Mouse (Mus musculus): ENCODE data around the gene Snrpb2. TPM values are rescaled to one million over a fixed set of nuclear protein-coding genes. Genes with fewer than 3 reads are reported as not detected.

Gene Snrpb2
- total and polyA plus RNA-seq, 3 experiments: 31.0 to 201 (median 116) TPM

DNA sequence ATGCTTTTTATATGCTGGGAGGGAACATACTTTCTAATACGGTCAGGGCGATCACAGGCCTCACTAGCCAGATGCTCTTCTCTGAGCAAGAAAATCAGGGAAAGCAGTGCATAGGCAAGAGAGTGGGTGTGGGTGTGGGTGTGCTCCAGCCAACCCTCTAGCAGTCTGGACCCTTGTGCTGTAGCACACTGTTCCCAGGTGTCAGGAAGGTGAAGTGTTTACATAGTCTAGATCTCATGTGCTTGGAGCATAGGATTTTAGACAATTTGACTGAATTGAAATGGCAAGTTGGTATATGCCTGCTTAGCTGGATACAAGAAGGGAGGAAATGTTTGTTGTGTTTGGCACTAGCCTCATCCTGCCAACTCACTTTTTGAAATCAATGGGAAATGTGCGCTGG, 3.1 kb downstream of the Snrpb2 start:
- no peaks in the 10 kb centered on the region for H3K27me3 ChIP-seq (replicated peaks)
- TF ChIP-seq BHLHE40 (IDR thresholded peaks at IDR 0.05; ENCODE audit: low read depth, low read length) (no peak), ETS1 (conservative IDR thresholded peaks at IDR 0.05; ENCODE audit: low read depth, low read length) (no peak), TCF12 (IDR thresholded peaks at IDR 0.05; ENCODE audit: low read depth, low read length) (no peak), MAFK (IDR thresholded peaks at IDR 0.05; ENCODE audit: insufficient replicate concordance, low read length) (no peak), ZC3H11A (IDR thresholded peaks at IDR 0.05; ENCODE audit: low read depth, low read length) (no peak), NELFE (IDR thresholded peaks at IDR 0.05; ENCODE audit: low read depth, low read length) (no peak), MXI1 (IDR thresholded peaks at IDR 0.05; ENCODE audit: low read depth, low read length) (no peak), KAT2A (IDR thresholded peaks at IDR 0.05; ENCODE audit: insufficient replicate concordance, low read length) (no peak), MEF2A (IDR thresholded peaks at IDR 0.05; ENCODE audit: borderline replicate concordance, low read depth, low read length) (no peak), MAX (IDR thresholded peaks at IDR 0.05; ENCODE audit: low read length) (no peak), PAX5 (IDR thresholded peaks at IDR 0.05; ENCODE audit: low read length) (no peak)
- no peak overlapping the region for H3K9ac ChIP-seq (ENCODE audit: insufficient read depth, low read depth)
- dilution Hi-C loops (cut with MboI; ENCODE audit: extremely low pct_ligation_motif_present, extremely low pct_unique_long_range_greater_than_20kb, low sequenced_read_pairs): no loop called here
- in situ Hi-C loops (cut with MboI; ENCODE audit: low pct_ligation_motif_present, low pct_unique_long_range_greater_than_20kb, low sequenced_read_pairs): loop anchor here (25.0 kb wide), 1 partner anchor 204 kb away; no protein-coding TSS in a partner anchor
- peaks cover 0 to 7% of the 10 kb centered on the region in 2 experiments; a peak in 1 of 4 replicates for H3K4me1 ChIP-seq (ENCODE audit: control insufficient read depth in 1 of 2, insufficient read depth in 2 of 2)
- H3K4me3 ChIP-seq (replicated peaks in 1 of 3; ENCODE audit: low read depth in 2 of 3, low read length in 2 of 3, poor library complexity in 1 of 3): no peak overlapping the region
- DNase-seq (ENCODE audit: extremely low read depth): no peak
- no peak overlapping the region for H3K4me2 ChIP-seq (ENCODE audit: insufficient read depth, low read depth, poor library complexity, severe bottlenecking)
- H3K9me3 ChIP-seq (replicated peaks; ENCODE audit: low read length): no peaks in the 10 kb centered on the region
- peaks cover 41 to 53% of the 10 kb centered on the region in 2 experiments for H3K36me3 ChIP-seq (replicated peaks in 1 of 2; ENCODE audit: control insufficient read depth in 1 of 2, insufficient read depth in 1 of 2, low read length in 1 of 2)
- H3K79me2 ChIP-seq (replicated peaks; ENCODE audit: control insufficient read depth, extremely low read depth, insufficient read depth, poor library complexity, severe bottlenecking): peaks cover 11% of the 10 kb centered on the region
- H3K27ac ChIP-seq (ENCODE audit: insufficient read depth, low read depth): no peak overlapping the region

- in situ Hi-C loops (cut with MboI; ENCODE audit: low pct_ligation_motif_present, low pct_unique_long_range_greater_than_20kb, low sequenced_read_pairs): no loop called here
- Histone ChIP-seq H3K4me3 (replicated peaks in 1 of 3; ENCODE audit: low read depth in 2 of 3, low read length in 2 of 3, poor library complexity in 1 of 3) (no peak within 1 kb of the TSS), H3K9ac (ENCODE audit: insufficient read depth, low read depth) (no peak within 1 kb of the TSS), H3K27ac (ENCODE audit: insufficient read depth, low read depth) (no peak within 1 kb of the TSS), H3K27me3 (replicated peaks) (peaks cover 7% of the 10 kb centered on the region), H3K4me1 (ENCODE audit: control insufficient read depth in 1 of 2, insufficient read depth in 2 of 2) (no peaks in the 10 kb centered on the region), H3K36me3 (replicated peaks in 1 of 2; ENCODE audit: control insufficient read depth in 1 of 2, insufficient read depth in 1 of 2, low read length in 1 of 2) (no peaks in the 10 kb centered on the region), H3K9me3 (replicated peaks; ENCODE audit: low read length) (no peaks in the 10 kb centered on the region), H3K4me2 (ENCODE audit: insufficient read depth, low read depth, poor library complexity, severe bottlenecking) (no peak within 1 kb of the TSS), H3K79me2 (replicated peaks; ENCODE audit: control insufficient read depth, extremely low read depth, insufficient read depth, poor library complexity, severe bottlenecking) (no peaks in the 10 kb centered on the region)
- dilution Hi-C loops (cut with MboI; ENCODE audit: extremely low pct_ligation_motif_present, extremely low pct_unique_long_range_greater_than_20kb, low sequenced_read_pairs): no loop called here
- TF ChIP-seq SMC3 (IDR thresholded peaks at IDR 0.05; ENCODE audit: low read depth, low read length) (no peak), NELFE (IDR thresholded peaks at IDR 0.05; ENCODE audit: low read depth, low read length) (no peak), MYC (IDR thresholded peaks at IDR 0.05; ENCODE audit: low read depth, low read length) (no peak), PAX5 (IDR thresholded peaks at IDR 0.05; ENCODE audit: low read length) (no peak), UBTF (IDR thresholded peaks at IDR 0.05; ENCODE audit: low read depth, low read length) (no peak), HCFC1 (IDR thresholded peaks at IDR 0.05; ENCODE audit: low read depth, low read length) (no peak), RCOR1 (conservative IDR thresholded peaks at IDR 0.05; ENCODE audit: low read depth, low read length) (no peak)
- no peak for DNase-seq (ENCODE audit: extremely low read depth)
Observed at GRCm38 (mm10) chr2:143078198-143078851, 15.5 kb downstream of the Snrpb2 start, which contains the start of gene Otor. TSS of gene Otor (plus strand) at chr2:143078473.
